Mouse (Mus musculus): ENCODE measurements at regions not wholly inside any gene's neighbourhood (a gene's known extent, or its start where the extent isn't known, plus 50 kb on each side); places are given as distances from the start of the nearest gene placed in this dataset.

GRCm38 (mm10) chr5:51842189-51842588, 274.7 kb upstream of the Ppargc1a start:
- ATAC-seq (replicated peaks; ENCODE audit: poor library complexity) = peak; percentile 5; the same call in 1 of the 2 replicates

GRCm38 (mm10) chr5:51841763-51842162, 274.2 kb upstream of the Ppargc1a start:
- no peak for ATAC-seq (replicated peaks; ENCODE audit: poor library complexity)

GRCm38 (mm10) chr5:51840638-51841329, 273.3 kb upstream of the Ppargc1a start:
- peak; percentile 94 for ATAC-seq (replicated peaks; ENCODE audit: poor library complexity)

GRCm38 (mm10) chr5:51839292-51839691, 271.8 kb upstream of the Ppargc1a start:
- no peak for ATAC-seq (replicated peaks; ENCODE audit: poor library complexity)

- no peak for ATAC-seq (replicated peaks; ENCODE audit: poor library complexity)
Measured at GRCm38 (mm10) chr5:51830551-51830950, 263.0 kb upstream of the Ppargc1a start.

- peak; percentile 24; the same call in 1 of the 2 replicates for ATAC-seq (replicated peaks; ENCODE audit: poor library complexity)
Measured at GRCm38 (mm10) chr5:51830015-51830414, 262.5 kb upstream of the Ppargc1a start.

GRCm38 (mm10) chr5:51829606-51830005, 262.1 kb upstream of the Ppargc1a start:
- ATAC-seq (replicated peaks; ENCODE audit: poor library complexity) = no peak

GRCm38 (mm10) chr5:51829020-51829419, 261.5 kb upstream of the Ppargc1a start:
- ATAC-seq (replicated peaks; ENCODE audit: poor library complexity) = peak; percentile 76

GRCm38 (mm10) chr5:51826269-51826668, 258.7 kb upstream of the Ppargc1a start:
- no peak for ATAC-seq (replicated peaks; ENCODE audit: poor library complexity)

- no peak for ATAC-seq (replicated peaks; ENCODE audit: poor library complexity)
Measured at GRCm38 (mm10) chr5:51825584-51826088, 258.1 kb upstream of the Ppargc1a start.

GRCm38 (mm10) chr5:51824731-51825130, 257.2 kb upstream of the Ppargc1a start:
- ATAC-seq (replicated peaks; ENCODE audit: poor library complexity) = peak; percentile 80

GRCm38 (mm10) chr5:51823657-51824056, 256.1 kb upstream of the Ppargc1a start:
- no peak for ATAC-seq (replicated peaks; ENCODE audit: poor library complexity)

- ATAC-seq (replicated peaks; ENCODE audit: poor library complexity) = no peak
Measured at GRCm38 (mm10) chr5:51816258-51816657, 248.7 kb upstream of the Ppargc1a start.

- no peak for ATAC-seq (replicated peaks; ENCODE audit: poor library complexity)
Measured at GRCm38 (mm10) chr5:51811728-51812127, 244.2 kb upstream of the Ppargc1a start.

GRCm38 (mm10) chr5:51801486-51801885, 234.0 kb upstream of the Ppargc1a start:
- no peak for ATAC-seq (replicated peaks; ENCODE audit: poor library complexity)

- ATAC-seq (replicated peaks; ENCODE audit: poor library complexity) = no peak
Measured at GRCm38 (mm10) chr5:51799371-51800035, 232.0 kb upstream of the Ppargc1a start.

GRCm38 (mm10) chr5:51794097-51794496, 226.6 kb upstream of the Ppargc1a start:
- ATAC-seq (replicated peaks; ENCODE audit: poor library complexity) = no peak

GRCm38 (mm10) chr5:51792950-51793349, 225.4 kb upstream of the Ppargc1a start:
- no peak for ATAC-seq (replicated peaks; ENCODE audit: poor library complexity)

- ATAC-seq (replicated peaks; ENCODE audit: poor library complexity) = no peak
Measured at GRCm38 (mm10) chr5:51788768-51789167, 221.2 kb upstream of the Ppargc1a start.

GRCm38 (mm10) chr5:51783523-51783922, 216.0 kb upstream of the Ppargc1a start:
- no peak for ATAC-seq (replicated peaks; ENCODE audit: poor library complexity)

GRCm38 (mm10) chr5:51783099-51783498, 215.6 kb upstream of the Ppargc1a start:
- no peak for ATAC-seq (replicated peaks; ENCODE audit: poor library complexity)

- ATAC-seq (replicated peaks; ENCODE audit: poor library complexity) = no peak
Measured at GRCm38 (mm10) chr5:51775502-51776145, 208.1 kb upstream of the Ppargc1a start.

Measured in megakaryocyte progenitor cell, adult 5-6 weeks (primary cell).